Mouse (Mus musculus): Measurements from ENCODE around the gene Snrpa1.
"Not testable (repeated sequence)": the region's sequence is repeated elsewhere in the genome, so short reads cannot be mapped to it uniquely, and the experiment has no call there.

The Snrpa1 gene

DNA sequence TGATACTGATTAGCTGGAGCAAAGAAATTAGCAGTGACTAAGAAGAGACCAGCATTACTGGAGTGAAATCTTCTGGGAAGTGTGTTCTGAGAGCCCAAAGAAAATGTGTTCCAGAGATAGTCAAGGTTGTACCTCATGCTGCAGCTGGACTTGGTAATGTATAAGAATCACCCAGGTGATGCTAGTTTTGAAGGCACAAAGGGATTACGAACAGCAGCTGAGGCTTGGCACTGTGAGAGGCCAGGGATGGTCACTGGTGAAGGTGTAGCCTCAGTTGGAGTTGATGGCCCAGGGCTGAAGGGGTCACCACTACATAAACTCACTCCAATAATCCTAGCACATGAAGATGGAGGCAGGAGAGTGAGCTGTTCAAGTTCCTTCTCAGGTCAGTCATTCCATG, at the start of gene Snrpa1:
Snrpa1 (plus strand) TSS at position 301 of the 400 bp plus-strand sequence.
- DNase-seq: no peak

DNA sequence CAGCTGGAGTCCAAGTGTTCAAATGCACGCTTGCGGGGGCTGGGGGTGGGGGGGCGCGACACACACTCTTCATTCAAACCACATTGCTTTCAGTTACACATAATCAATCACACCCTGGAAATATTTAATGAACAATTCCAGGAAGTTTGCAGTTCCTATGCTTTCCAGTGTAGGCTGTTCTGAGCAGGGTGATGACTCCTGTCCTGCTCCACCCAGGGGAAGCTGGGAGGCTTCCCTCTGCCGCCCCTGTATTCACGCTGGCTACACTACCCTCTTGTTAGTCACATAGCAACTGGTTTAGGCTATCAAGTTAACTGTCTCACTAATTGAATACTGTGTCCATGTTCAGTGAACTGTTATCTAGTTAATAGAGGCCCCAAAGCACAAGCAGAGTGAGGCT, 48.3 kb upstream of the Snrpa1 start:
- DNase-seq: no peak

DNA sequence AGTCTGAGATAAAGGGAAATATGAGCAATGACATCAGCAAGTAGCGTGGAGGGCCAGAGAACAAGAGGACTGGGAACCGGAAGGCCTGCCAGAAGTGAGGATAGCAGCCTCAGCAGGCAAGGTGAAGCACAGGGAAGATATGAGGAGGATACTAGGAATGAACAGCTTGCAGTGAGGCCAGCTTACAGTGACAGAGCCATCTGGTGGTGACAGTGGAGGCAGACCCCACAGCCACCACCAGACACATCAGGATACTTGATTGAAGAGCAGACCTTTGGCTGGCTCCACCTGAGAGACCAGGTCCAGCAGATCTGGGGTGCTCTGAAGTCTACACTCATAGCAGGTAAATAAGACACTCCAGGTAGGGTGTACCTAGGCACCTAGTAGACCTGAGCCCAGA, 31.1 kb upstream of the Snrpa1 start:
- DNase-seq: no peak

DNA sequence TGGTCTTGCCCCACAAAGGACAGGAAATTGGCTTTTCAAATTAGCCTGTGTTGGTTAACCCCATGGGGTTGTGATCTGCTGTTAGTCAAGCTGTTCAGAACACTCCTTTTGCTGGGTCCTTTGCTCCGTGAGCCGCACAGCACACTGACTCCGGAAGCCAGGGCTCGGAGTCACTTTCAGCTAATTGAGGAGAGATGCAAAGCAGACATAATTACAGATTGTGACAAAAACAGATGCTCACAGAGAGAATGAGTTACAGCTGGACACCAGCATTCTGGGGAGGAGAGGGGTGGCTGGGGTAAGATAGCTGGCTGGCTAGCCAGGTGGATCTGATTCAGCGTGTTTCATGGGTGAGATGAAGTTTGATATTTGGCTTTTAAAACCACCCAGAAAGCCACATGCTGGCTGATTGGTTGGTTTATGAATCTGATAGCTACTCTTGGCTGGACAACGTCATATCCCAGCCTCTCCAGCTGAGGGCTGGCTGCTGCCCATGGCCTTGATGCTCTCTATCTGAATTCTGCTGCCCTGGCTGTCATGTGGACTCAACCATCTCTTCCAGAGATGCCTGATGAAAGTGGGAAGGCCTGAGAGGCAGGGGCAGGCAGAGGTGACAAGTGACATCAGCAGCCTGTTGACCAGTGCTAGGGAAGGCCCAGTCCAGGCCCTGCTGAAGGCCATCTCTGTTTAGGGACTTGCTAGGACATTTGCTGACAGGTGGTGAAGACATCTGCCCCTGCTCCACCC, 29.9 kb upstream of the Snrpa1 start:
- peak in 1 of 2 experiments; percentile 19 for DNase-seq

DNA sequence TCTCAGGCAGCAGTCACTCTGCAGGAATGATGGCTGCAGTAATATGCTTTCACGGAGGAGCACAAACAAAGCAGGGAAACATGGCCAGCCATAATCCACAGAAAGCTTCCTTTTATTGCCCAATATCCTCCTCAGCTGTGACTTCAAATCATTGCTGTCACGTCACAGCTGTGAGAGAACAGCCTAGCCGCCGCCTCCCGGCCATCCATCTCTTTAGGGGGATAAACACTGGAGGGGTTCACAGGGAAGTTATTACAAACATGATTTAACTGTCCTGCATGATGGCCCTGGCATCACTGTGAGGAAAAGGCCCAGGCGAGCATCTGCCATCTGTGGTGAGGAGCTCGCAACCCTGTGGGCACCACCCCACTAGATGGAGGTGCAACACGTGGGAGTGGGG, 22.0 kb upstream of the Snrpa1 start:
- no peak for DNase-seq

DNA sequence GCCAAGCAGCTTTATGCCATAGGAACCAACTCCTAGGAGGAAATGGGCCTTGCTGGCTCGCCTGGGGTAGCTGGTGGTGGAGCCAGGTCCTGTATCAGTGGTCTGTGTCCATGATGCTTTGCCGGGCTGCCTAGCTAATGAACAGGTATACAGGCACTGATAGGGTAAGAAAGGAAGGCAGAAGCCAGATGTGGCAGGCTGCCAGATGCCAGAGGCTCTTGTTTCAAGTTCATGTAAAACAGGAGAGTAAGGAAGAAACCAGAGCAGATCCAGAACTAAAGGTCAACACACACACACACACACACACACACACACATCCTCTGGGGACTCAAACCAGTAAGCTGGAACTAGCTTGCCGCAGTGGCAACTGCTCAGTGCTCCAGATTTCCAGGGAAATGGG, 20.5 kb upstream of the Snrpa1 start:
- DNase-seq: no peak

DNA sequence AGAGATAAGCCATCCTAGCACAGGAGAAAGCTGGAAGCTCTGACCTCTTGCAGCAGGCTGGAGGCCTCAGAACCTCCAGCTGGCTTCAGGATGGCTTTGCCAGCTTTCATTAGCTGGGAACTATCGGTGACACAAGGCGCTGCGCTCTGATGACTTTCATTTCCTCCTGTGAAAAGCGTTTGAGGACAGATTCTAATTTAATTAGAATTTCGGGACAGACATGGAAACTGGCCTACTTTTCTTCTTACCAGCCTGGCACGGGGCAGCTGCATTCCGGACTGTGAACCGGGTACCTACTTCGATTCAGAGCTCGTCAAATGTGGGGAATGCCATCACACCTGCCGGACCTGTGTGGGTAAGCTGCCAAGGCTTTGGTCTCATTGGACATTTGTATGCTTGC, 20.1 kb upstream of the Snrpa1 start:
- DNase-seq: no peak

DNA sequence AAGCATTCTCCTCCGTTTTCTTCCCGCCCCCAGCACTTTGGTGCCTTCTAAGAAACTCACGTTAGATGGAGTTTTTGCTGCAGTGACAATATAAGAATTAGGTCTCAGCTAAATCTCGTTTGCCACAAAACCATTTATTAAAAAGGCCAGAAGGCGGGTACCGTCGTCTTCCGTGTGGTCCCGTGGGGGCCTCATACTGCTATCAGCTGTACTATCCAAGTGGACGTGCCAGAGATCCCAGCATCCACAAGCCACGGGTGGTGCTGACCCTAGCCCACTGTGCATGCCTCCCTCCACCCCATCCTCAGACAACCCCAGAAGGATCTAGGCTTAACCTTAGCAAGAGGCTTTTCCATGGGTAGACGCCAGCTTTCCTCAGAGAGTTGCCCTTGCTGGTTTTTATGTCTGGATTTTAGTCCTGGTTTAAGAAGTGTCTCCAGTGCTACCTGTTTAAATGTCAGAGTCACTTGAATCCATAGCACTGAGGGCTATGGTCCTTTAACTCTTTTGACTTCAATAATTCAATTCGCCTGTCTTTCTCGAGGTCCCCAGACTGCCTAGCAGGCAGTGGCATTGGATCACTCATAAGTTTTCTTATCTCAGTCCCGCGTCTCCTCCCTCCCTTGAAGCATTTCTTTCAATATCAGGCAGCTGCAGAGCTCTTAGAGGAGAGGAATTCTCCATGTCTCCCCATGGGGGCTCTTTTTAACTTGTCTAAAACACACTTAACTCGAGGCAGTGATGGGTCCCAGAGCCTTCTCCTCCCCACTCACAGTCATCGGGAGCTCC, 18.6 kb upstream of the Snrpa1 start:
- no peak for DNase-seq

DNA sequence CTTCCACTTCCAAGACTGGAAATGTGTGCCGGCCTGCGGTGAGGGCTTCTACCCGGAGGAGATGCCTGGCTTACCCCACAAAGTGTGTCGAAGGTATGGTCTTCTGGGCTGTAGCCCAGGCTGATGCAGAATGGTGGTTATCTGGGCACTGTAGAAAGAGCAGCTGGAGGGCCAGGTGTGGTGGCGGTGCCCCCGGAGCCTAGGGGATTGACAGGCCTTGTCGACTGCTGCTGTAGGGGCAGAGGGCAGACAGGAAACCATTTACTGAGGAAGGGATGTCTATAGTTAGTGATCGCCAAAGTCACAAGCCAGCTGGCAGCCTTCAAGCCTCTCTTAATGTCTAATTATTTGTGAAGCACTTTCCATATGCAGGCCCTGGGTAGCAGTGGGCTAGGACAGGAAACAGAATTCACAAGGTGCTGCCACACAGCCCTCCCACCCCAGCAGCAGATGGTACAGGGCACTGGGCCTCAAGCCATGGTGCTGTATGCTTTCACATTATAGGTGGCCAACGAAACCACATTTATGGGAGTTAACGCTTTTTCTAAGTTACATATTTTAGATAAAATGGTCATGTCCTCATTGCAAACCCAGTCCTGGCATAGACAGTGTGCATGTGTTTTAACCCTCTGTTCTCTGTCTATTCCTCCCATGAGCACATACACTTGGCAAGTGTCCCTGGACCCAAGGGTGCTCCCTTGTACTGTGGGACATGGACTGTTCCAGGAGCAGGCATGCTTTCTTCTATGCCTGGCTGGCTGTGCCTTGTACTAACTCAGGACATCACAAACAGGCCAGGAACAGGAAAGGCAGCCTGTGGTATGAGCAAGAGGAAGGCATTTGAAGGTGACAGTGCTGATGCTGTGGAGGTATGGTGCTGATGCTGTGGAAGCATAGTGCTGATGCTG, 15.0 kb upstream of the Snrpa1 start, which contains the start of gene Gm45213:
Gm45213 (plus strand) TSS at position 51 of the 908 bp plus-strand sequence.
- no peak for DNase-seq

DNA sequence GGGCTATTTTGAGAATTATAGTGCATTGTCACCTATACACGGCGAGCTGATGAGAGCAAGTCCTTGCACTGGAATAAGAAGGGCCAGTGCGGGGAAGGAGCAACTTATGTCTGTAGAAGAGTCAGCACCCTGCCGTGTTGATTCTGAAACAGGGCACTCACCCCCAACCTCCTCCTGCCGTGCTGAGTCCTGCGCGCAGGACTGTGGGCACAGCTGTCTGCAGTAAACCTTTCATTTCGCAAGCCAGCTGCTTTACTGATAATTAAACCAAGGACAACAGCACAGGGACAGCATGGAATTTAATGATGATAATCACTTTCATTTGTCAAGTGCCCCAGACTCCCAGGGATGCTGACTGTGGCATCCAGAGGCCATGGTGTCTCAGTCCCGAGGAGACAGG, 14.2 kb upstream of the Snrpa1 start:
- DNase-seq: no peak

DNA sequence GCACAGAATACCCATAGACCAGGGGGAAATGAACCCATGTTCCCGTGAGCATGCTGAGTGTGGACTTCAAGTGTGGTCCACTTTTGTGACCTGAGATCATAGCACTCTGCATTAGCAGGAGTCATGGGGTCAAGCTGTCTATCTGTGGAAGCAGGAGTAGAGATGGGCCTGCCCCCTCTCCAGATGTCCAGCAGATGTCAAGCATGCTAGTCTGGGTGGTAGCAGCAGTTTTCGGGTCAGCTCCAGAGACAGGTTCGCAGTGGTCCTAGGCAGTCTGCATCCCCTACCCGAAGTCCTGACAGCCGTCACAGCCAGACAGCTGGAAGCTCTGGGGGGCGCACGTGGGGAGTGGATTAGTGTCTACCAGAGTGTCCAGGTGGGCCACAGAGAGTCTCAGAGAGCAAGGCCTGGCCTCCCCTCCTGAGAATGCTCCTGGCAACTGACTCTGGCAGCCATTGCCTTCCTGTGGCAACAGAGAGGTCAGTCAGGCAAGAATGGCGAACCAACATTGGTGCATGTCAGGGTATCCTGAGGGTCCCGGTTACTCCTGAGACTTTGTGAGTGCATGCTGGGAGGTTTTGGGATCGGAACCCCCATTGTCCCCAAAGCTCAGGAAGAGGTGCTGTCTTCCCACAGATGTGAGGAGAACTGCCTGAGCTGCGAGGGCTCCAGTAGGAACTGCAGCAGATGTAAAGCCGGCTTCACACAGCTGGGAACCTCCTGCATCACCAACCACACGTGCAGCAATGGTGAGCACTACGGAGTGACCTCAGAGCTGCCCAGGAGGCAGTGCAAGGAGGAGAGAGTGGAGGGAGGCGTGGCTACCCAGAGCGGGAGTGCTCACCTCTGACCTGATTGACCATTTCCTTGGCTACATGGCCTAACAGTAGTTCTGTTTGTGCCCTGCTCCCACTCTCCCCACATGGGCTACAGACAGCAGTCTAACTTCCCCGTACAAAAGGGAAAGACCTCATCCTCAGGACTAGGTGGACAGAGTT, 11.6 kb upstream of the Snrpa1 start:
- DNase-seq: peak; percentile 37 to 55

DNA sequence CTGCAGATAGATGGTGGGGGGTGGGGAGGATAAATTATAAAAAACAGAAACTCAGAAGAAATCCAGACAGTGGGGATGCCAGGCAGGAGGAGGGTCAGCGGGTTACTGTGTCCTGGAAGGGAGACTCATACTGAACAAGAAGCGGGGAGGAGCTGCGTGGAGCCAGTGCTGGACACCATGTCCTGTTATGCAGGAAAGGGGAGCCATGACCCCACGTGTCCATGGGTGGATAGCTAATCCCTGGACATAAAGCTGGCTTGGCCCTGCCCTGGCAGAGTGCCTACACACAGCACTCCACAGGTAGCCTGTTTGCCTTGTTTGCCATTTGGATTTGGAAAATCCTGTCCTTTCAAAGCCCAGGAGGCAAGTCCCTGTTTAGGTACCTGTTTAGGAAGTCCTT, 10.8 kb upstream of the Snrpa1 start:
- peak in 1 of 2 experiments; percentile 17 for DNase-seq

DNA sequence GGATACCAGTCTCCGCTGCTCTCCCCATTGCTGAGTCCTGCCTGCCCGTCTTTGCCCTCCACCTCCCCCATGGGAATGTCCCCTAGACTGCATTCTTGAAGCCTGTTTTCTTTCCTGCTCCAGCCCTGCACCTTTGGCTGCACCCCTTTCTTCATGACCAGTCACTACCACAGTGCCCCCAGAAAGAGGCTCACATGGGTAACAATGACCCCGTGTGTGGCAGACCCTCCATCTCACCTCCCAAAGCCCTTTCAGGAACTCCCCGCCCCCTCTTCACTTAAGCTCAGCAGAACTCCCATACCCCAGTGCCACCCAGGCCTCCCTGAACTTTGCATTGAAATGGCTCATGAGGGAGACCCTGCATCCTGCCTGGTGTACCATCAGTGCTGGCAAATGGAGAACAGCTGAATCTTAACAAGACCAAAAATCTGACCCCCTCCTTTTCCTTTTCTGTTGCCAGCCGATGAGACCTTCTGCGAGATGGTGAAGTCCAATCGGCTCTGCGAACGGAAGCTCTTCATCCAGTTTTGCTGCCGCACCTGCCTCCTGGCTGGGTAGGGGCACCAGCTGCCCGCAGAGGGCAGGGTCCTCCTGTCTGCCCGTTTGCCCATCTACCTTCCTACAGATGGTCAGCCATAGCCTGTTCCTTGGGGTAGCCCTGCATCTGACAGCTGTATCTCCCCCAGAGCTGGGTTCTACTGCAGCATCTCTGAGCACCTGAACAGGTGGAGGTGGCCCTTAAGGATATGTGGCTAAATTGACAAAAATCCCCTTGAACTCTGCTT, 10.2 kb upstream of the Snrpa1 start:
- DNase-seq: no peak

DNA sequence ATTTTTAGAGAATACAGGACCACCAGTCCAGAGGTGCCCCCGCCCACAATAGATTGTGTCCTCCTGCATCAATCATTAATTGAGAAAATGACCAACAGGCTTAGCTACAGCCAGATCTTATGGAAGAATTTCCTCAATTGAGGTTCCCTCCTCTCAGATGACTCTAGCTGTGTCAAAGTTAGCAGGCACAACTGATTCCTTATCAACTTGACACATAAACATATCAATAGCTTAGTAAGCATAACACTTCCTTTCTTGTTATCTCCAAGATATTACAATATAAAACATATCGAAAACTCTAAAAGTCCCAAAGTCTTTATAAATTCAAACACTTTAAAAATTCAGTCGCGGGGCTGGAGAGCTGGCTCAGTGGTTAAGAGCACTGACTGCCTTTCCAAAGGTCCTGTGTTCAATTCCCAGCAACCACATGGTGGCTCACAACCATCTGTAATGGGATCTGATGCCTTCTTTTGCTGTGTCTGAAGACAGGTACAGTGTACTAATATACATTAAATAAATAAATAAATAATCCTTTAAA, 4.8 kb upstream of the Snrpa1 start:
- no peak for DNase-seq

DNA sequence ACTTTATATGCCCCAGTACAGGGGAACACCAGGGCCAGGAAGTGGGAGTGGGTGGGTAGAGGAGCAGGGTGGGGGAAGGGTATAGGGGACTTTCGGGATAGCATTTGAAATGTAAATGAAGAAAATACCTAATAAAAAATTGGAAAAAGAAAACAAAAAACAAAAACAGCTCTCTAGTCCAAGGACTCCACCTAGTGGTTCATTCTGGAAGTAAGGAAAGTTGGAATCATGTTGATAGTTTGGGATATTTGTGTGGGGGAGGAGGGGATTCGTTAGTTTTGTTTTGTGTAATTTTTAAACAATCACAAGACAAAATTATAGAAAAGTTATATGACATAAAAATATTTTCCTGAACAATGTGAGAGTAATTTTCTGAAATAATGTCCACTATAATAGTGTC, 3.4 kb upstream of the Snrpa1 start:
- not testable (repeated sequence) for DNase-seq

DNA sequence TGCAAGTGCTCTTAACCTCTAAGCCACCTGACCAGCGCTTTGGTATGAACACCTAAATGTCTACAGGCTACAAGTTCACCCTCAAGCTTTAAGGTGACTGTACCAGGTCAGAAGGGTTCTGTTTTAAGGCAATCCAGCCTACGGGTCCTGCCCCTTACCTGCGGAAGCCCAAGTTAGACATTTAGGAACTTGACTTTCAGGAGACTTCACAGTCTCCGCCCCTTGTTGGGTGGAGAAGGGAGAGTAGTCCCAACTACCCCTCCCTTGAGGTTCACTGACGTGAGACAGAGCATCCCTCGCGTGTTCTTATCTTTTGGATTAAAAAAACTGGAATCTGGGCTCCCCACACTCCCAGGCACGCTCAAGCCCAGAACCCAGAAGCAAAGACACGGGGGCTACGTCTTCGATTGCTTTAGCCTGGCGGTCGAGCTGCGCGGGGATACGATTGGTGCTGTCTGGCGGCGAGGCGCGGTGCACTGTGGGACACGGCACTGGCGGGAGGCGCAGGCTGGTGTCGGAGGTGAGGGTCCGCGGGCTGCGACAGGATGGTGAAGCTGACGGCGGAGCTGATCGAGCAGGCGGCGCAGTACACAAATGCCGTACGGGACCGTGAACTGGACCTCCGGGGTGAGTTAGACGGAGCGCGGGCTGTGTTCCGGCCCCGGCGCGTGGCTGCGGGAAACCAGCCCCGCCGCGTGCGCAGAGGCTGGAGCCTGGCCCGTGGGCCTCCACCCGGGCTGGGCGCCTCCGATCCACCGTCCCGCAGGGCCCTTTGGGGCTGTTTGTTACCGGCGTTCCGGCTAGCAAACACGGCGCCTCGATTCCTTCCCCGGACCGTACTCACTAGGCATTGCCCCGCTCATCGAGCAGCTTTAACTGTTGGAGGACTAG, 1.5 kb downstream of the Snrpa1 start:
- peak; percentile 86 to 87 for DNase-seq

DNA sequence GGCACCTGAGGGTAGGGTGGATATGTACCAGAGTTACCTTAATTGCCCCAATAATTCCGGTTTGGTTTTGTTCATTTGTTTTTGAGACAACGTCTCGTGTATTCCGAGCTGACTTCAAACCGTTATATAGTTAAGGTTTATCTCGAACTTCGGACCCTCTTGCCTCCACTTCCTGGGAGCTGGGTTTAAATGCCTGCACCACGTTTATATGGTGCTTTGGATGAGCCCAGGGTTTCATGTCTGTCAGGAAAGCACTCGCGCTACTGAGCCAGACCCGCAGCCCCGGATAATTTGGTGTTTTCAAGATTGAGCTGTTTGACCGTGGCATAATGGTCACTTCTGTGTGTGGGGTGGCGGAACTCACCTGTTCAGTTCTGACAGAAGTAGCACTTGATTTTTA, 2.3 kb downstream of the Snrpa1 start:
- DNase-seq: no peak

DNA sequence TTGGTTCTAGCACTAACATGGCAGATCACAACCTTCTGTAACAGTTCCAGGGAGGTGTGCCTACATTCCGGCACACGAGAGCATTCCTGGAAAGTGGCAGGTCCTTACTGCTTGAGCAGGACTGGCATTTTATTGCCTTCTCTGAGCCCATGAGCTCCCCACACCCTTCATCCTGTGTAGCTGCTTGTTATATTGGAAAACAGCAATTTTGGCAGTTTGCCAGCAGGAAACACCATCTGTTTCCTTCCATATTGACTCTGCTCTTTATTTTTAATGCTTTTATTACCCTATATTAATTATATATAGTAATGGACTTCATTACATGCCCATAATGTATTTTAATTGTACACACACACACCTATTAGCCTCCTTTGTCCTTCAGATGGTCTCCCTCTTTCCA, 17.6 kb downstream of the Snrpa1 start:
- DNase-seq: no peak

DNA sequence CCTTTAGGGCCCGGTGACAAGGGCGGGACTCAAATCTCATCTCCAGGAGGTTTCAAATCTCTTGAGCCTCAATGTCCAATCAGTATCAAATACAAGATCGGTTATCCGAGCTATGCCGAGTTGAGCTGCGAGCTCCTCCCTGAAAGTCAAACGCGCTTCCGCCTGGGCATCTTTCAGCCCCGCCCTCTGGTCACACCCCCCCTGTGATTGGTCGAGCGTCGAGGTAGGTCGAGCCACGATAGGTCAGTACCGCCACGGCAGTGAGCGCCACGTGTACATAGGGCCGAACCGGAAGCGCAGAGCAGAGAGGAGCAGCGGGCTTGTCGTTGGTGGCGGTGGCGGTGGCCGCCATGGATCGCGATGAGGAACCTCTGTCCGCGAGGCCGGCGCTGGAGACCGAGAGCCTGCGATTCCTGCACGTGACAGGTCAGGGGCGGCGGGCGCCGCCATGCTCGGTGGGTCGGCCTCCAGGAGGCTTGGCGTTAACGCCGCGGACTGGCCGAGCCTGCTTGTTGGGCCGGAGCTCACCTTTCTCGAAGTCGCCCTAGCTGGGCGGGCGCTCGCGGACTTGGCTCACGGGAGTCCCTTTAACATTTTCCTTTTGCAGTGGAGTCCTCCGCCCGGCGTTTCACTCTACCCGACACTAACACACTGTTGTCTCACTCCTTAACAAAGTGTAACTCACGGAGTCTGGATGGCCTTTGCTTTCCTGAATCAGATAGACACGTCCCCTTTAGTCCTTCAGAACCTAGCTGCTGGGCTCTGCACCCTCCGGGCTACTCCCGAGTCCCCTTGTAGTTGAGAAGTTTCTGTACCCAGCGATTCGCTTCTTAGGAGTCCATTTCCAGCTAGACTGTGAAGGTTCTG, 20.8 kb downstream of the Snrpa1 start, which contains the start of gene Selenos:
Selenos (plus strand) TSS at position 286 of the 867 bp plus-strand sequence.
- peak; percentile 97 to 98 for DNase-seq
